Mouse (Mus musculus): ENCODE measurements around the gene Jakmip3.

DNA sequence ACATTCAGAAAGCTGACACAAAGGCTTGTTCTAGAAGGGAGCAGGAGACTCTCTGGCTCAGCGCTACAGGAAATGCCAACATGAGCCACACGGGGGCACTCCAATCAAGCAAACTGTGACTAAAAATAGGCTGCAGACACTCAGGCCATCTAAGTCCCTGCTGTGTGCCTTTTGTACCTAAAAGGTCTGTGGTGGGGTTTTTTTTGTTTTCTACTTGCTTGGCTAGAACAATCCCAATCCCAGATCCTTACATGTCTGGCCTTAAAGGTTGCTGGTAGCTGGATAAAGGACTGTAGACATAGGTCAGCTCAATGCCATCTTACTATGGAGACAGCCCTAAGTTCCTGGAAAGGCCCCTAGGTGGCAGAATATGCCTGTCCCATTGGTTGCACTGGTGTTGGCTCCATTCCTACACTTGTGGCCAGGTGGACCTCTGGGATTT, 127.7 kb downstream of the Jakmip3 start:
- TF ChIP-seq POLR2A (IDR thresholded peaks at IDR 0.05; ENCODE audit: borderline replicate concordance, low read depth, low read length): no peak
- TF ChIP-seq CTCF (IDR thresholded peaks at IDR 0.05; ENCODE audit: low read depth, low read length): peak; percentile 11; the same call in 1 of the 2 replicates

Data from bone marrow macrophage, adult 2 months (primary cell).